Mouse (Mus musculus): ENCODE measurements at regions not wholly inside any gene's neighbourhood (a gene's known extent, or its start where the extent isn't known, plus 50 kb on each side); places are given as distances from the start of the nearest gene placed in this dataset.
A peak's percentile ranks its signal among the peaks of the same experiment; 100 is the strongest.

DNA sequence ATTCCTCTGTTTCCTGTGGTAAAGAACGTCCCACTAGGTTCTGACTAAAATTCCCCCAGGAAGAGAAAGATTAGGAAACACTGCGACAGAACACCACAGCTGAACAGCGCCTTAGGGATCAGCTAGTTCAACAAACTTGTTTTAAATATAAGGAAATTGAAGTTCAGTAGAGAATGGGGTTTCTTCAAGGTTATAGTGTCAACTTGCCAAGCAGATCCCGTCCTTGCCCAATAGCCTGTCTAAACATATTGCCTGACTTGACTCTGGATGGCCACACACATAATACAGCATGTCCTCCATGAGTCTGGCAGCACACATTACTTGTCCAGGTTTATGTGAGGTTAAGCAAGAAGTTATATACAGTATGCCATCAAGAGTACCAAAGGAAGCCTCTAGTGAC is 135.4 kb upstream of the Bcl6 start:
- 96% methylated on average over 4 of the region's 4 CpGs for WGBS
- Histone ChIP-seq H3K36me3 (ENCODE audit: control insufficient read depth, insufficient read depth, low read length) (no peaks in the 10 kb centered on the region), H3K4me3 (ENCODE audit: control insufficient read depth, insufficient read depth, low read length) (no peak overlapping the region), H3K4me1 (replicated peaks; ENCODE audit: control insufficient read depth, insufficient read depth, low read length) (peaks cover 11% of the 10 kb centered on the region), H3K27me3 (ENCODE audit: control insufficient read depth, insufficient read depth, low read length) (no peaks in the 10 kb centered on the region), H3K27ac (ENCODE audit: control insufficient read depth, insufficient read depth, low read length) (no peak overlapping the region)
- TF ChIP-seq CTCF (IDR thresholded peaks at IDR 0.05; ENCODE audit: borderline replicate concordance, control insufficient read depth, extremely low read depth, insufficient read depth, low read length, poor library complexity): no peak
- no peak for TF ChIP-seq POLR2A (IDR thresholded peaks at IDR 0.05; ENCODE audit: control insufficient read depth, extremely low read depth, insufficient read depth, low read length, poor library complexity)
- no peak for DNase-seq

DNA sequence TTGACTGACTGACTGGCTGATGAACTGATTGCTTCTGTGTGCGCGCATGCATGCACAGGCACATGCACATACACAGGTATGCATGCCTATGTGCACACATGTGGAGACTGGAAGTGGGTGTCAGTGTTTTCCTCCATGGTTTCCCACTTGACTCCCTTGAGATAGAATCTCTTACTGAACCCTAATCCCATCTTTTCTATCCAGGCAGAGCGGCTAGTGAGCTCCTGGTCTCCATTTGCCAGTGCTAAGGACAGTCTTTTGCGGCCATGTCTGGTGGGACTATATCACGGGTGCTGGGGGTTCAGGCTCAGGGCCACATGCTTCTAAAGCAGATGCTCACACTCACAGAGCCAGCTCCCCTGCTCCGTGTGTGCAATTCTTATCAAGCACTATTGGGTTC is 133.0 kb upstream of the Bcl6 start:
- Histone ChIP-seq H3K36me3 (ENCODE audit: control insufficient read depth, insufficient read depth, low read length) (no peaks in the 10 kb centered on the region), H3K27me3 (ENCODE audit: control insufficient read depth, insufficient read depth, low read length) (no peaks in the 10 kb centered on the region), H3K4me1 (replicated peaks; ENCODE audit: control insufficient read depth, insufficient read depth, low read length) (peaks cover 6% of the 10 kb centered on the region), H3K27ac (ENCODE audit: control insufficient read depth, insufficient read depth, low read length) (0 out of 2 replicates have a peak overlapping the region, but pooled peaks have one; percentile 2), H3K4me3 (ENCODE audit: control insufficient read depth, insufficient read depth, low read length) (no peak overlapping the region)
- no peak for DNase-seq
- over 99% methylated on average over 6 of the region's 6 CpGs for WGBS
- TF ChIP-seq POLR2A (IDR thresholded peaks at IDR 0.05; ENCODE audit: control insufficient read depth, extremely low read depth, insufficient read depth, low read length, poor library complexity) (no peak), CTCF (IDR thresholded peaks at IDR 0.05; ENCODE audit: borderline replicate concordance, control insufficient read depth, extremely low read depth, insufficient read depth, low read length, poor library complexity) (no peak)

DNA sequence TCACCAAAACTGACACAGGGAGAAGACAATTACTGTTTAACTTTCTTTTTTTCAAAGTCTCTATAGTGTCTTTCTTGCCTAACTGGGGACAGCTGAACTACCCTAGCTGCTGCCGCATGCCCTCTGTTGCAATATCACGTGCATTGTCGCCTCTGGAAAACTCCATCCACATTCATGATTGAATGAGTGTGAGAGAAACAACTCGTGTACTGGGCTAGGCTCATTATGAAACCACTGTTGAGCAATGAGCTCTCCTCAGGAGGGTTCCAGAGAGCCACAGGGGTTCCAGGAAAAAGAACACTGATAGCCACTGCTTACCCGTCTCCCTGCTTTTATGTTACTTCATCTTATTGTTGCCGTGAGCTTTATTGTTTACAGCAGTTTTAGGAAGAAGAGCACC is 132.2 kb upstream of the Bcl6 start:
- no peaks in the 10 kb centered on the region for H3K36me3 ChIP-seq (ENCODE audit: control insufficient read depth, insufficient read depth, low read length)
- H3K27ac ChIP-seq (ENCODE audit: control insufficient read depth, insufficient read depth, low read length): no peak overlapping the region
- no peak for DNase-seq
- no peaks in the 10 kb centered on the region for H3K27me3 ChIP-seq (ENCODE audit: control insufficient read depth, insufficient read depth, low read length)
- H3K4me1 ChIP-seq (replicated peaks; ENCODE audit: control insufficient read depth, insufficient read depth, low read length): peaks cover 6% of the 10 kb centered on the region
- WGBS: 93% methylated on average over 6 of the region's 6 CpGs
- TF ChIP-seq POLR2A (IDR thresholded peaks at IDR 0.05; ENCODE audit: control insufficient read depth, extremely low read depth, insufficient read depth, low read length, poor library complexity): no peak
- no peak overlapping the region for H3K4me3 ChIP-seq (ENCODE audit: control insufficient read depth, insufficient read depth, low read length)

DNA sequence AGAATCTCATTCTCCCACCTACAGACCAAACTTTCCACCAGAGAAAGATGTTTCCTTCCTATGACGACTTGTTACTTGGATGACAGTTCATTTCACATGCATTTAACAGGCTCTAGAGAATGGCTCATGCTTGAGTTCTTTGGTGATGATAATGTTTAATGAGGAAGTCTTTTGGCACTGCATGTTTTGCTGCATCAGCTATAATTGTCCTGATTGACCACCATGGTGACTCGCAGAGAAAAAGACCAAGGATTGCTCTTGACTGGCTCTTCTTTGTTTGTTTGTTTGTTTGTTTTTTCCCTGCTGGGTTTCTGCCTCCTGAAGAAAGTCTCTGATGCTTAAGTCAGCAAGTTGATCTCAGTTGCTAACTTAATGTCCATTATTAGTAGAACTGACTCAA is 129.8 kb upstream of the Bcl6 start:
- WGBS: 95% methylated on average over 2 of the region's 2 CpGs

DNA sequence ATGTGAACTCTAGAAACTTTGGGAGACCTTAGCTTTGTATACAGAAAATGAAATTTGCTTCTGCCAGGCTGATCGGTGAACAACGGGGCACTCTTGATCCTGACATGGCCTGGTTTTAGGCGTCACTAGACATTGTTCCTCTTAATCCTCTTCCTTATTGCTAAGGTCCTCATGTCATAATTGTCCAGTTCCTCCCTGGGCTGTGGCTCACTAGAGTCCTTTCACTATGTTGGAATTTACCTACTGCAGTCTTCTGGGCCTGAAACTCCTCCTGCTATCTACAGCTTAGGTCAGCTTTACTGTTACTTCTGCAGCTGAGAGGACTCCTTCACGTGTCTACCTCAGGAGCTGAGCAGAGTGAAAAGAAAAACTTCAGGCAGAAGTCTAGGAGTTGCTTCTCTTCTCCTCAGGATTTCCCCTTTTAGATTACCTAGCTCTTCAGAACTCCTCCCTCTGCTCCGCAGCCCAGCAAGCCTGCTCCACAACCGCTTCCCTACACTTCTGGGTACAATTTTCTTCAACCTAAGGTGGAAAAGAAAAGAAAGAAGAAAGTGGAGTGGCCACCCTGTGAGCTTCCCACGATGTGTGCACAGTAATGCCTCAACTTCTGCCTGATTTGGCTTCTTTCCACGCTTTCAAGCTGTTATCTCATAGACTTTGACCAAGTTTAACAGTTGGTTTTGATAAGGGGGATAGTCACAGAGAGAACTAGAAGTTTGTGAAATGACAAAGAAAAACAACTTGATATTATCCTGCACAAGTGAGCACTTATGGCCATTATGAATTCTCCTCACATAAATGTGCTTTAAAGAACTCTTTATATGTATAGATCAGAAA is 114.4 kb upstream of the Bcl6 start:
- DNase-seq: no peak
- TF ChIP-seq CTCF (IDR thresholded peaks at IDR 0.05; ENCODE audit: borderline replicate concordance, control insufficient read depth, extremely low read depth, insufficient read depth, low read length, poor library complexity) (no peak), POLR2A (IDR thresholded peaks at IDR 0.05; ENCODE audit: control insufficient read depth, extremely low read depth, insufficient read depth, low read length, poor library complexity) (no peak)
- 82% methylated on average over 8 of the region's 8 CpGs for WGBS
- H3K27me3 ChIP-seq (ENCODE audit: control insufficient read depth, insufficient read depth, low read length): no peaks in the 10 kb centered on the region
- no peaks in the 10 kb centered on the region; the same call in 1 of the 2 replicates for H3K4me1 ChIP-seq (replicated peaks; ENCODE audit: control insufficient read depth, insufficient read depth, low read length)
- H3K27ac ChIP-seq (ENCODE audit: control insufficient read depth, insufficient read depth, low read length): no peak overlapping the region
- H3K36me3 ChIP-seq (ENCODE audit: control insufficient read depth, insufficient read depth, low read length): no peaks in the 10 kb centered on the region
- H3K4me3 ChIP-seq (ENCODE audit: control insufficient read depth, insufficient read depth, low read length): no peak overlapping the region

More for the DNA sequence above, 129.8 kb upstream of the Bcl6 start:
- H3K27me3 ChIP-seq (ENCODE audit: control insufficient read depth, insufficient read depth, low read length): no peaks in the 10 kb centered on the region
- TF ChIP-seq POLR2A (IDR thresholded peaks at IDR 0.05; ENCODE audit: control insufficient read depth, extremely low read depth, insufficient read depth, low read length, poor library complexity): no peak
- no peak for TF ChIP-seq CTCF (IDR thresholded peaks at IDR 0.05; ENCODE audit: borderline replicate concordance, control insufficient read depth, extremely low read depth, insufficient read depth, low read length, poor library complexity)
- H3K4me3 ChIP-seq (ENCODE audit: control insufficient read depth, insufficient read depth, low read length): no peak overlapping the region
- H3K27ac ChIP-seq (ENCODE audit: control insufficient read depth, insufficient read depth, low read length): no peak overlapping the region
- DNase-seq: no peak
- peaks cover 6% of the 10 kb centered on the region for H3K4me1 ChIP-seq (replicated peaks; ENCODE audit: control insufficient read depth, insufficient read depth, low read length)
- H3K36me3 ChIP-seq (ENCODE audit: control insufficient read depth, insufficient read depth, low read length): no peaks in the 10 kb centered on the region

DNA sequence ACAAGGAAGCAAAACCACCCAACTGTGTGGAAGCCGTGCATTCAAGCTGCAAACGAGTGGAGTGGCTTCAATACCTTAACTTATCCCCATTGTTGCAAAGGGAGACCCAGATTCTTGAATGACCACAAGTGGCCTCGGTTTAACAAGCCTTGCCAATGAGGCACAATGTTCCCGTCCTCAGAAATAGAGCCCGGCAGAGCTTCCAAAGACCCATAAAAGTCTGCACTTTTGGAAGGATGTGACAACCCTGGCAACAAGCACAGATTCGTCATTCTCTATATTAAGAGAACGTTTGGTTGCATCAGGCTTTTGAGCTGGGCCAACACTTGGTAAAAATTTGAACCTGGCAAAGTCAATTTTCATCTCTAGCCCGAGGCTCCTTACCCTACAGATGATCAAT is 108.9 kb upstream of the Bcl6 start:
- no peak overlapping the region for H3K27ac ChIP-seq (ENCODE audit: control insufficient read depth, insufficient read depth, low read length)
- peaks cover 14% of the 10 kb centered on the region for H3K4me1 ChIP-seq (replicated peaks; ENCODE audit: control insufficient read depth, insufficient read depth, low read length)
- TF ChIP-seq CTCF (IDR thresholded peaks at IDR 0.05; ENCODE audit: borderline replicate concordance, control insufficient read depth, extremely low read depth, insufficient read depth, low read length, poor library complexity) (no peak), POLR2A (IDR thresholded peaks at IDR 0.05; ENCODE audit: control insufficient read depth, extremely low read depth, insufficient read depth, low read length, poor library complexity) (no peak)
- no peaks in the 10 kb centered on the region for H3K27me3 ChIP-seq (ENCODE audit: control insufficient read depth, insufficient read depth, low read length)
- no peak overlapping the region for H3K4me3 ChIP-seq (ENCODE audit: control insufficient read depth, insufficient read depth, low read length)
- H3K36me3 ChIP-seq (ENCODE audit: control insufficient read depth, insufficient read depth, low read length): no peaks in the 10 kb centered on the region
- WGBS: 94% methylated on average over 8 of the region's 8 CpGs
- no peak for DNase-seq
